Mouse (Mus musculus) Muller cell, postnatal 12 days (primary cell): ENCODE measurements around the gene Htr7.

Experiments
- DNase-seq: peaks from one replicate; pipeline ENCODE4 v3.0.0-alpha.2; 2015; ENCODE audit errors: inconsistent ontology term

The Htr7 gene

DNA sequence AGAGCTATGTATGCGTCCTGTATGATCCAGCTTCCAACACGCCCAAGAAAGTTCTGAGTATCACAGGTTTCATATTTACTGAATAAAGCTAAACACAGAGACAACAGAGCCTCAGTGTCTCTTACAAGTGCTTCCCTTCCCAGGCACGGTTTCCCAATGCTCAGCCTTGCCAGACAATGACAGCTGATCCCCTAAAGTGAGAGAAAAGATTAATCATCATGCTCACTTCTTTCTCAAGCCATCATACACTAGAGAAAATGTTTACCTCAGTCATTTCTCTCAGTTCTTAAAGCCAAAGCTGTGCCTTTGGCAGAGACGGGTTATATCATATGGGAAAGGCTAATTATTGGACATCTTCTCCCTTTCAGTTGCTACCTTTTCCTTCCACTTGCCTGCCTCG, 99.7 kb downstream of the Htr7 start:
- DNase-seq = no peak

DNA sequence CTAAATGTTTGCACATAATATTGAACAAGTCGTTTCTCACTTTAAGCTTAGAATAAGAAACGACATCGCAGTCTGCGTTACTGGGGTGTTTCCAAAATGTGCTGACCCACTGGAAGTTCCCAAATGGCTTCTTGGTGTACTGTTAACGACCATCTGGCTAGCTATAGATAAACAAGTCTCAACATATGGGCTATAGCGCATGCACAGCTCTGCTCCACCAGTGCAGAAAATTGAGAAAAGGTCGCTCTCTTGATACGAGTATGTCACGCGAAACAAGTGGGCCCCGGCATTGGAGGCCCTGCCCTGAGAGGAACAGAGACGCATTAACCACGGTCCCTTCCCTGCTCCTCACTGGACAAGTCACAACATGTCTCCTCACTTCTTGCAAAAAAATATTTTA, 101.6 kb downstream of the Htr7 start:
- no peak for DNase-seq

DNA sequence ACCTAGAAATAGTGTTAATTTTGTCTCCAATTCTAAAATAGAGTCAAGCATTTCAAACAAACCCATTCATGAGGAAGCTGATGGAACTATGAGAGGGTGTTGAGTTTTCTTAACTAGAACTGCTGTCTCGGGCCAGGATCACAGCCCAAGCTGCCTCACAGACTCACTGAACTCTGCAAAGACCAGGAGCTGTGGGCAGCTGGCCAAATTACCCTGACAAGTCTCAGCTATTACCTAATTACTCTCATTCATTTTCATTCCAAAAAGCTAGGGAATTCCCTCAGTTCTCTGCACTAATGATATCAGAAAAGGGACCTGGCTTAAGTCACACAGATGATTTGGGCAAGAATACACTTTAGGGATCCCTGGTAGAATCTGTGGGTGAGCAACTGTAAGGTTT, 107.4 kb downstream of the Htr7 start:
- DNase-seq = peak; percentile 43

DNA sequence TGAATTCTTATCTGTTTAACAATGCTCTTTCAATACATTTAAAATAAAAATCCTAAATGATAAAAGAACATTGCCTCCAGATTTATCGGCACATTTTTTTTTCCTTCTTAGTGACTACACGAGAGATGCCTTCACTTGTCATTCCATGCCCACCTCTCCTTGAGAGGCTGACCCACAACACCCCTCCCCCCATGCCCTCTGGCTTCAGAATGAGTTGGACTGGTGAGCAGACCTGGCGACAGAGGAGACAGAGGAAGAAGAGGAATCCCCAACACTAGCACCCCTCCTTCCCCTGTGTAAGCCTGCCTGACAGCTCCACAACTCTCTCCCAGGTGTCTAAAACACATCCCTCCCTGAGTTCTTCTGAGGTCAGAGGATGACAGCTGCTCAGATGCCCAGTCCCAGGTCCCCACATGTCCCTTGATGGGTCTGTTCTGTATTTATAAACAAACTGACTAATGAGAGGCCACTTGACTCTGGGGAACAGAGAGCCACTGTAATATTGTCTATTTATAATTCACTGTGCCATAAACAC, 132.3 kb downstream of the Htr7 start:
- peak; percentile 72 for DNase-seq

DNA sequence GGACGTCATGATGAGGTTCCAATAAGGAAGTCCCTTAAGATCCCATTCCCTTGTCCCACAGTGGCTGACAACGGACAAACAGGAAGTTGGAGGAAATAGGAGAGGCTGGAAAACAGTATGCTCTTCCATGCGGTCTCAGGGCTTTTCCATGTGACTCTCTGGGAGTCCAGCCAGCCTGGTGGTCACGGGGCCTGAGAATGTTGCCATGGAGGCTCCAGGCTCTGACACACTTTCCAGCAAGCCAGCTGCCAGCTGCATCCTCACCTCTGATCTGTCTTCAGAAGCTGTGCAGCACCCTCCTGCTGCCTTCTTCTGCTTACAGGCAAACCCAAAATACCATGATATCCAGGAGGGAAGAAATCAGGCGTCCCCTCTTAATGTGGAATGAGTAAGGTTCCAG, 132.9 kb downstream of the Htr7 start:
- peak; percentile 94 for DNase-seq
